Mouse (Mus musculus) hindbrain, embryonic 15.5 days (tissue): ENCODE measurements around the gene Gm32742. TPM values are rescaled to one million over a fixed set of nuclear protein-coding genes. Genes with fewer than 3 reads are reported as not detected.

Experiments used
- ATAC-seq: fragments of 200-750 bp; cut with Nextera tagmentation; 2 replicates; pipeline ENCODE4 v1.8.0; 2017; ENCODE audit warnings: low read depth, moderate number of reproducible peaks, moderate TSS enrichment; ENCODE audit not compliant: low FRiP score
- H3K27ac ChIP-seq: fragments of 300-500 bp; sonication (generic); replicated peaks from 2 replicates; pipeline ENCODE4 v1.5.1; 2015; ENCODE audit warnings: mild to moderate bottlenecking, inconsistent platforms
- H3K27me3 ChIP-seq: fragments of 300-500 bp; sonication (generic); 2 replicates; pipeline ENCODE4 v1.6.1; 2015; ENCODE audit warnings: control low read depth, inconsistent platforms
- H3K36me3 ChIP-seq: fragments of 300-500 bp; sonication (generic); 2 replicates; pipeline ENCODE4 v1.6.1; 2015; ENCODE audit warnings: control low read depth, inconsistent platforms
- H3K4me1 ChIP-seq: fragments of 300-500 bp; sonication (generic); replicated peaks from 2 replicates; pipeline ENCODE4 v1.6.1; 2015; ENCODE audit warnings: control low read depth, inconsistent platforms
- H3K4me2 ChIP-seq: fragments of 300-500 bp; sonication (generic); 2 replicates; pipeline ENCODE4 v1.6.1; 2015; ENCODE audit warnings: moderate library complexity, mild to moderate bottlenecking, inconsistent platforms
- H3K4me3 ChIP-seq: fragments of 300-500 bp; sonication (generic); 2 replicates; pipeline ENCODE4 v1.5.1; 2015; ENCODE audit warnings: mild to moderate bottlenecking, inconsistent platforms
- H3K9ac ChIP-seq: fragments of 300-500 bp; sonication (generic); 2 replicates; pipeline ENCODE4 v1.6.1; 2015; ENCODE audit warnings: inconsistent platforms
- H3K9me3 ChIP-seq: fragments of 300-500 bp; sonication (generic); 2 replicates; pipeline ENCODE4 v1.6.1; 2016; ENCODE audit warnings: control low read depth, inconsistent platforms
- WGBS: fragments of 180-500 bp; shearing (Covaris S2); methylation state at CpG from one replicate; pipeline ENCODE4 v1.1.7; 2015; 5-methylcytosine and 5-hydroxymethylcytosine counted together
- polyA plus RNA-seq: library from polyadenylated mRNA; unstranded; fragments of >200 nt; fragmentation: Nextera tagmentation; extraction: Ambion mirVana; gene quantifications from 2 replicates; pipeline ENCODE4 v1.2.1, GENCODE M21; 2015

Gm32742 gene
- not detected in 2 replicates for polyA plus RNA-seq

DNA sequence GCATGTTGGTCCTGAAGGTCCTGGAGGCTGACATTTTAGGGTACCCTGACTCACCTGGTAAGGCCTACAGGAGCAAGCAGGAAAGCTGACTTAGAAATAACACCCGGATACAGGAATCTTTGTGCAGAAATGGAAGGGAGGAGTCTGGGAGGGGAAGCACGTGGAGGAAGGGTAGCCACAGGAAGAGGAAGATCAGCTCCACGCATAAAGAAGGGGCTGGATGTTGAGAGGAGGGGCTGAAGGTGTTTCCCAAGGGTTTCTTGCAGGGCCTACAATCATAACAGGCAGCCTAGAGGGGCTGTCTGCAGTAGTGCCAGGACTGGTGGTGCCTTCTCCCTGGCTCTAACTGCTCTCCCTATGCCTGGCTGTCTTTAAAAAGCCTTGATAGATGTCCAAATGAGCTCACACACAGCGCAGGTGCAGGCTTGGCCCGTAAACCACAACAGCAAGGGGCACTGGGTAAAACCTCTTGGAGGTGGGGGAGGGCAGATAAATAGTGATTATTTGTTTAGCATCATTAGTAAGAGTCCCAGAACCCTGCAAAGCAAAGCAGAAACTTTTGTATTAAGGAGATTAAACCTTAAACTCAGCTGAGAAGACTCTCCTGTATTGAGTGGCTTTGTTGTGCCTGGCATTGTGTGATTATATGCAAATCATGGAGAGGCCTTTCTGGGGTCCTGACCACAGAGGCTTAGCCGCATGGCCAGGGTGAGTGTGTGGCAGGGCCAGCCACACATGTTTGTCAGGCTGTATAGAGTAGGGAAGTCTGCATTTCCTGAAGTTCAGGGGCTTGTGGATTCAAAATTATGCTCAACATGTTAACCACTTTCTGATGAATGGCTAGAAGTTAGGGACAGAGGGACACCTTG lies at the start of gene Gm32742:
TSS of gene Gm32742 (minus strand) at position 206 of the 869 bp plus-strand sequence.
- Histone ChIP-seq H3K4me3 (no peak within 1 kb of the TSS), H3K9me3 (no peaks in the 10 kb centered on the region), H3K4me2 (no peak within 1 kb of the TSS), H3K36me3 (no peaks in the 10 kb centered on the region), H3K4me1 (no peaks in the 10 kb centered on the region), H3K27ac (no peak within 1 kb of the TSS), H3K9ac (no peak within 1 kb of the TSS), H3K27me3 (no peaks in the 10 kb centered on the region)
- 50% methylated on average over 6 of the region's 6 CpGs for WGBS
- ATAC-seq = no peak

DNA sequence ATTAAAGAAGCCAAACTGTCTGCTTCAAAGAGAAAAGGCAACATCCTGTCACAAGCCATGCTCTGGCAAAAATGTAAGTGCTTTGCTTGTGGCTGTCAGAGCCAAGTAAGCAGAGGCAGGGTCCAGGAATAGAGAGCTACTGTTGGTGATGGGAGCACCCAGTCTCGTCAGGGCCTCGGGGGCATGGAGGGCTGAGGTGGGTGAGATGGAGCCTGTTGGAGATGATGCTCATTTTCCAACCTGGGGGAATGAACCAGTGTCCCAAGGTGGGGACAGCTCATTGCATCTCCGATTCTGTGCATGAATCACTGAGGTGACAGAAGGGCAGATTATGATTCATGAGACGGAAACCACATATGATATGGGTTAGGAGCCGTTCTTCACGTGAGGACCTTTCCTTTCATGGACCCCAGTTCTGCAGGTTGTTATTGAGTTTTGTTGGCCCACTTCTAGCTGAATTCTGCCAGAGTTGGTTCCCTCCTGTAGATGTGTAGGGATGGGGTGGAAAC lies 48.5 kb upstream of the Gm32742 start:
- no peak overlapping the region for H3K4me3 ChIP-seq
- ATAC-seq = no peak
- H3K27ac ChIP-seq = no peak overlapping the region
- no peaks in the 10 kb centered on the region for H3K36me3 ChIP-seq
- H3K9ac ChIP-seq = no peak overlapping the region
- no peaks in the 10 kb centered on the region for H3K4me1 ChIP-seq
- no peak overlapping the region for H3K4me2 ChIP-seq
- H3K27me3 ChIP-seq = no peaks in the 10 kb centered on the region
- no peaks in the 10 kb centered on the region for H3K9me3 ChIP-seq
- 95% methylated on average over 6 of the region's 6 CpGs for WGBS

DNA sequence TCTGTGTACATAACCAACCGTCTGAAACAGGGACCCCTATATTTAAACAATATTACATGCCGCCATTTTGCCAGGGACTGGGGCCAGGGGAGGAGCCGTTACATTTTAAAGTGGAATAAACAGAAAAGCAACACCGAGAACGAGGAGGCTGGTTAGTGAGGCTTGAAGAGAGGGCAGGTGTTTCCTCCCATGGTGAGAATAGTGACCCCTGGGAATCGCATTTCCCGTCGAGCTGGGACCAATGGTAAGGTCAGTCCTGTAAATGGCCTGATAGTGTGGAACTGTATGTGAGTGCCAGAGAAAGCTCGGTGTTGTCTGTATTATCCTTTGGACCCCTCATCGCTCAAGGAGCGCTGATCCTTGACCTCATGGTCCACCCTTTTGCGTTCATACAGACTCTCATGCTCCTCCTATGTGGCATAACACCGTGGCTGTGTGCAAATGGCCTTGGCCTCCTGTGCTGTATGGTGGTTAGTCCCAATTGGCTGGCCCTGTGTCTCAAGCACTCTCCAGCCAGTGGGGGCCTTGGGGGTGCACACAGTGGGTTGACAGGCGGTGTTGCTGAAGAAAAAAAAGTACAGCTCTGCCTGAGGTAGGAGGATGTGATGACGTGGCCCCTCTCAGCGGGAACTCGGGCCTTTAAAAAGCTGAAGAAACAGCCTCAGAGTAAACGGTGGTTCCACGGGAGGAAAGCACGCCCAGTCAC lies 47.9 kb upstream of the Gm32742 start, which contains the start of gene Pou2af1:
TSS of gene Pou2af1 (plus strand) at position 686 of the 706 bp plus-strand sequence.
- Histone ChIP-seq H3K4me1 (no peaks in the 10 kb centered on the region), H3K36me3 (no peaks in the 10 kb centered on the region), H3K4me3 (no peak within 1 kb of the TSS), H3K4me2 (no peak within 1 kb of the TSS), H3K27ac (no peak within 1 kb of the TSS), H3K9me3 (no peaks in the 10 kb centered on the region), H3K27me3 (no peaks in the 10 kb centered on the region), H3K9ac (no peak within 1 kb of the TSS)
- ATAC-seq = no peak
- 83% methylated on average over 20 of the region's 20 CpGs for WGBS

DNA sequence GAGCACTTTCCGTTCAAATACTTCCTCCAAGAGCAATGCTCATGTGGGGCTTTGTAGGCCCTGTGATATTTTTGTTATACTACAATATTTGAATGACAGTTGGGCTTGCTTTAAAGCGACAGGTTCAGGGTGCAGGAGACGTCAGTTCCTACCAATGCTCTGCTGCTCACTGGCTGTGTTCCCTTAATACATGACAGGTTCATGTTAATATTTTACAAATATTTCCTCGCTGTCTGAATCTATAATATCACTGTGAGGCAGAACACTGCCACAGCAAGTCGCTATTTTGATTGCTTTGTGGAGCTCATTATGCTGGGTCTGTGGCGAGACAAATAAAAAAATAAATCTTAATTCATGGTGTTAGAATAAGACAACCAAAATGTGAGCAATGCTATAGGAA lies 45.9 kb upstream of the Gm32742 start:
- Histone ChIP-seq H3K36me3 (no peaks in the 10 kb centered on the region), H3K4me1 (no peaks in the 10 kb centered on the region), H3K27ac (no peak overlapping the region), H3K9ac (no peak overlapping the region), H3K4me3 (no peak overlapping the region), H3K4me2 (no peak overlapping the region), H3K27me3 (no peaks in the 10 kb centered on the region), H3K9me3 (no peaks in the 10 kb centered on the region)
- ATAC-seq = no peak
- 74% methylated on average over 6 of the region's 6 CpGs for WGBS

DNA sequence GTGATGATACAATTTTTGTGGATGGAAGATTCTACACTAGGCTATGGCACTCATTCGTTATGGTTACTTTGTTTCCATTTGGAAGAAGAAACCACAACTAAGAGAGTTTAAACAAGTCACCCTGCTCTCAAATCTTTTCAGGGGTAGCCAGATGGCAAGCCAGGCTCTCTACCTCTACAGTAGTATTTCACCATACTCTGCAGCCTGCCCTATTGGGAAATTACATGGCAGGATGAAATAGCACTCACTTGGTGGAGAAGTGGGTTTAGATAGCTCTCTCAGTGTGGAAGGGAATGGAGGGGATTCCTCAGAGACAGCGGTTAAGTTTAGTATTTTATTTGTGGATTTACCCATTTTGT lies 43.6 kb upstream of the Gm32742 start:
- ATAC-seq = no peak
- no peak overlapping the region for H3K27ac ChIP-seq
- H3K4me3 ChIP-seq = no peak overlapping the region
- 88% methylated on average over 2 of the region's 2 CpGs for WGBS
- H3K9ac ChIP-seq = no peak overlapping the region
- no peak overlapping the region for H3K4me2 ChIP-seq
- no peaks in the 10 kb centered on the region for H3K4me1 ChIP-seq
- H3K36me3 ChIP-seq = no peaks in the 10 kb centered on the region
- H3K27me3 ChIP-seq = no peaks in the 10 kb centered on the region
- H3K9me3 ChIP-seq = no peaks in the 10 kb centered on the region

DNA sequence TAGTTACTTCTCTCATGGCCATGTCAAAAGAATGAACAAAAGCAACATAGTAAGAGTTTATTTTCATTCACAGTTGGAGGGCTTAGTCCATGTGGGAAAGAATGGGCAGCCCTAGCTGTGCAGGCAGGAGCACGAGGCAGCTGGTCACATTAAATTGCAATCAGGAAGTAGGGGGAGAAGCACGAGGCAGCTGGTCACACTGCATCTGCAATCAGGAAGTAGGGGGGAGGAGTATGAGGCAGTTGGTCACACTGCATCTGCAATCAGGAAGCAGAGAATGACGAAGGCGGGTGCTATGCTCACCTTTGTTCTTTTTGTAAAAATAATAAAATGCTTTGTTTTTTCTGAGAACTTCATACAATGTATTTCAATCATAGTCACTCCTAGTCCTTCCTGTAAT lies 29.5 kb upstream of the Gm32742 start:
- Histone ChIP-seq H3K9ac (no peak overlapping the region), H3K27ac (no peak overlapping the region), H3K4me1 (no peaks in the 10 kb centered on the region), H3K4me2 (no peak overlapping the region), H3K9me3 (no peaks in the 10 kb centered on the region), H3K36me3 (no peaks in the 10 kb centered on the region), H3K27me3 (no peaks in the 10 kb centered on the region), H3K4me3 (no peak overlapping the region)
- 72% methylated on average over 4 of the region's 4 CpGs for WGBS
- ATAC-seq = no peak

DNA sequence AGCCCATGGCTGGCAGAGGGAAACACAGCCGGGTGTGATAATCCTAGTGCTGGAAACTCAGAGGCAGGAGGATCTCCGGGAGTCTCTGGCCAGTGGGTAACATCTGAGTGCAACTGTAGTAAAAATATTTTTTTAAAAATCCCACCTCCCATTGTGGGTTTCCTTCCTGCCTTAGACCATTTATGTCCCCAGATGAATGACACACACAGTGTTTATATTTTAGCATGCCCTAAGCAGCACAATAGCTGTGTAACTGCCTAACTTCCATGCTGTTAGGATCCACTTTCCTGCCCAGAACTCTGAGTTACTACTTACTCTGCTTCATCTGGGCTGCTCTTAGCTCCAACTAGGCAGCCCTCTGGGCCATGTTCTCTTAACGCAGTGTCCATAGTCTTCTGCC lies 25.3 kb upstream of the Gm32742 start:
- Histone ChIP-seq H3K27me3 (no peaks in the 10 kb centered on the region), H3K9me3 (no peaks in the 10 kb centered on the region), H3K36me3 (no peaks in the 10 kb centered on the region), H3K4me2 (no peak overlapping the region), H3K4me3 (no peak overlapping the region), H3K27ac (no peak overlapping the region), H3K9ac (no peak overlapping the region), H3K4me1 (no peaks in the 10 kb centered on the region)
- WGBS = 89% methylated on average over 3 of the region's 3 CpGs
- ATAC-seq = no peak

DNA sequence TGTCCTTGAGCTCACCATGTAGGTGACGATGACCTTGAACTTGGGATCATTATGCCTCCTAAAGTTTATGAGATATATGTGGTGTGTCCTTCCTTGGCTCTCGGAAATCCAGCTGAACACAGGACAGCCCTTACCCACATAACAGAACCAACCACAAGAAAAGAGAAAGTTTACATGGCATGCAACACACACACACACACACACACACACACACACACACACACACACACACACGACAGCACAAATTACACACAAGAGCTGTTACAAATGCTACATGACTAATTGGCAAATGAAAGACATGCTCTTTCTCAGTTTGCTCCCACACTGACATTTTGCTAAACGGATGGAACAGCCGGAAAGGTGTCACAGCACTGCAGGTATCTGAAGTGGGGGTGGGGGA lies 20.6 kb upstream of the Gm32742 start:
- WGBS = 77% methylated on average over 5 of the region's 5 CpGs
- Histone ChIP-seq H3K4me2 (no peak overlapping the region), H3K36me3 (no peaks in the 10 kb centered on the region), H3K27me3 (no peaks in the 10 kb centered on the region), H3K9ac (no peak overlapping the region), H3K9me3 (no peaks in the 10 kb centered on the region), H3K4me3 (no peak overlapping the region), H3K27ac (no peak overlapping the region), H3K4me1 (no peaks in the 10 kb centered on the region)
- no peak for ATAC-seq

DNA sequence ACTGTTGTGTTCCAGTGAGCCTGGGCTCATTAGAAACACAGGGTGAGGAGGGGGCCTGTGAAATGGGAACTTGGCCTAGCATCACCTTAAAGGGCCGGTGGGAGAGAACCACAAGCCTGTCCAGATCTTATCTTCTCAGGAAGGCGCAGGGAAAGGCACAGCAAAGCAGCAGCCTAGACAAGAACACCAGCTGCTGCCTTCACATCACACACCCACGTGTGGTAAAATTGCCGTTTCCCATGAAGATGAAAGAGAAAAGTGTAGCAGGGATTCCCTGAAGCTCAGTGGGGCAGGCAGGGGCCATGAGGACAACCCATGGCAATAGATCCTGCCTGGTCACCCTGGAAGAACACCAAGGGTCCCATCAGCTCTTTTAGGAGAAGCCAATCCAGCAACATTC lies 20.1 kb upstream of the Gm32742 start:
- Histone ChIP-seq H3K36me3 (no peaks in the 10 kb centered on the region), H3K9me3 (no peaks in the 10 kb centered on the region), H3K9ac (no peak overlapping the region), H3K4me1 (no peaks in the 10 kb centered on the region), H3K4me2 (no peak overlapping the region), H3K27ac (no peak overlapping the region), H3K4me3 (no peak overlapping the region), H3K27me3 (no peaks in the 10 kb centered on the region)
- no peak for ATAC-seq
- WGBS = 80% methylated on average over 4 of the region's 4 CpGs

DNA sequence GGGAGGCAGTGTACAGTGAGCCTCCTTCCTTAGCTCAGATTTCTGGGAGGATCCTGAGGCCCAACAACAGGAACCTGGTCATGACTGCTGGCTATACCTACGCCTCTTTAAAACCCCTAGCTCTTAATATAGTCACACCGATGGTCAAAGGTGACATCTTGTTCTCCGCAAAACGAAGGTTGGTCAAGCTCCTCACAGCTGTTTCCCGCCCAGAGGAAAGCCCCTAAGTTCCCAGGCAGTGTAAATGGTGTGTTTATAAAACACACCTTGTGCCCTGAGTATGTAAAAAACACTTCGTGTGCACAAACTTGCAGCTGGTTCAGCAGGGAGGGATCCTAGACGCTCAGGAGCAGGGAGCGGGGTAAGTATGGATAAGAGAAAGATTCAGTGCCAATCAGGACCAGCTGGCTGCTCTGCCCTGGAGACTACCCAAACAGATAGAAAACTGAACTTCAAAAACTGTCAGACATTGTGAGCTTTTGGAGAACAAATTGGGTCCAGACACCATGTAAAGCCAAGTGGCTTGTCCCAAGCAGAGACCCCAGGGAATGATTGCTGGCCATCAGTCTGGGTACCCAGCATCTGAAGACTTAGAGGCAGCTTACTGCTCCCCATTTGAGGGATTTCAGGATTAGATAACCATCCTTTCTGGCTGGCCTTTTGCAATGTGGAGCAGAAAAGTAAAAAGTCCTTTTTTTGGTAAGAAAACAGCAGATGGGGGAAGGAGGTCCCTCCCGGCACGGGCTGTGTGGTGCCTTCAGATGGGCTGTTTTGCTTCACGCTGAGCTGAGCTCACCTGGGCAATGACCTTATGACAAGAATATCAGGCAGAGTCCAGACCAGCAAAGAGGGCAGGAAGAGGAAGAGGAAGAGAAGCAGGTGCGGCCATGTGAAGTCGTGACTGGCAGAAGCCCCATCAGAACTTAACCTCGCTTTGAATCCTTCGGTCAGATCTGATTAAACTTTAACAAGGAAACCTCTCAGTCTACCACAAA lies 17.7 kb upstream of the Gm32742 start:
- no peak overlapping the region for H3K4me2 ChIP-seq
- no peaks in the 10 kb centered on the region for H3K36me3 ChIP-seq
- no peak overlapping the region for H3K9ac ChIP-seq
- H3K4me1 ChIP-seq = no peaks in the 10 kb centered on the region
- ATAC-seq = no peak
- H3K9me3 ChIP-seq = no peaks in the 10 kb centered on the region
- no peak overlapping the region for H3K4me3 ChIP-seq
- 86% methylated on average over 15 of the region's 15 CpGs for WGBS
- H3K27me3 ChIP-seq = no peaks in the 10 kb centered on the region
- no peak overlapping the region for H3K27ac ChIP-seq

DNA sequence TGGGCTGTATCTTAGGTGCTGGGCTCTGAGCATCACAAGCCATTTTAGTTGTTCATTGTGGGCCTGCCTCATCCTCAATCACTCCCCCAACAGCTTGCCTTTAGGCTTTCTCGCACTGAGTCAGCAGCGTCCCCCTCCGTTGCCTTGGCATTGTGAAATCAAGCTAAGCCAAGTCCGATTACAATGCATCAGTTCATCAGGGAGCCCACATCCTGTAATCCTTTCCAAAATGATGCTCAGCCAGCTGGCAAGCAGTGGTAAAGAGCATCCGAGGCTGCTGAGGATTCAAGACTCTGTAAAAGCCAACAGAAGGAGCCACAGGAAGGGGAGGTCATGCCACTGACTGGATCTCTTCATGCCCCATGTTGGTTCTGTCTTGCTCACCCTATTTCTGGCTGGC lies 15.3 kb upstream of the Gm32742 start:
- H3K27me3 ChIP-seq = no peaks in the 10 kb centered on the region
- H3K36me3 ChIP-seq = no peaks in the 10 kb centered on the region
- H3K4me2 ChIP-seq = no peak overlapping the region
- no peaks in the 10 kb centered on the region for H3K9me3 ChIP-seq
- no peaks in the 10 kb centered on the region for H3K4me1 ChIP-seq
- no peak overlapping the region for H3K9ac ChIP-seq
- H3K4me3 ChIP-seq = no peak overlapping the region
- peak; percentile 89 for ATAC-seq
- no peak overlapping the region for H3K27ac ChIP-seq
- 57% methylated on average over 5 of the region's 5 CpGs for WGBS
